Mouse (Mus musculus): Measurements from ENCODE around the gene Lamb1.

DNA sequence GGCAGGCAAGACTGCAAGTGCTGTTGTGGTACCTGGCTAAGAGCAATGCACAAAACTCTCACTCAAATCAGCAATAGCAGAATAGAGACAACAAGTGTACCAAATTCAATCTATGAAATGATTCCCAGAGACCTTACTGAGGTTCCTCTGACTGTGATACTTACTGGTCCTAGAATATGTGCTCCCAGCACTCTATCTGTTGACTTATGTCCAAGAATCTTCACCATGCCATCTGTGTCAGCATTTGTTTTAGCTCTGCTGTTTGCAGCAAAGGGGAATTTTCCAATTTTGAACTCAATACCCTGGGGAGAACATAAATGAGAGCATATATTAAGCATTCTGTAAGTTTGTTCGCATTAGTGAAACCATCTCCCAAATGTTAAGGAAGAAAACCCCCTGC is 68.2 kb downstream of the Lamb1 start:
- TF ChIP-seq GATA1 (IDR thresholded peaks at IDR 0.05; ENCODE audit: low read length) (no peak), TAL1 (IDR thresholded peaks at IDR 0.05; ENCODE audit: low read length) (no peak)

Data from erythroblast, embryonic 14.5 days (primary cell).